Mouse (Mus musculus) testis, adult 2 months (tissue): ENCODE measurements around the gene Pcdh7. TPM values are rescaled to one million over a fixed set of nuclear protein-coding genes. Genes with fewer than 3 reads are reported as not detected.
A peak's percentile ranks its signal among the peaks of the same experiment; 100 is the strongest.

Experiments
- H3K27ac ChIP-seq: fragments of 200-500 bp; 2 replicates; pipeline ENCODE4 v1.5.1; 2012; ENCODE audit warnings: low read depth, low read length; ENCODE audit not compliant: control insufficient read depth, insufficient read depth
- H3K27me3 ChIP-seq: fragments of 200-500 bp; 2 replicates; pipeline ENCODE4 v1.6.1; 2012; ENCODE audit warnings: mild to moderate bottlenecking, low read length, moderate library complexity; ENCODE audit not compliant: control insufficient read depth, insufficient read depth
- H3K36me3 ChIP-seq: fragments of 200-500 bp; 2 replicates; pipeline ENCODE4 v1.6.1; 2012; ENCODE audit warnings: mild to moderate bottlenecking, low read length; ENCODE audit not compliant: control insufficient read depth, insufficient read depth
- H3K4me1 ChIP-seq: fragments of 200-500 bp; 2 replicates; pipeline ENCODE4 v1.6.1; 2012; ENCODE audit warnings: low read length; ENCODE audit not compliant: control insufficient read depth, insufficient read depth
- H3K4me3 ChIP-seq: fragments of 200-500 bp; 2 replicates; pipeline ENCODE4 v1.5.1; 2012; ENCODE audit warnings: low read depth, mild to moderate bottlenecking, low read length, moderate library complexity, mixed read lengths; ENCODE audit not compliant: control insufficient read depth
- CTCF ChIP-seq: fragments of 200-500 bp; IDR thresholded peaks from 2 replicates; pipeline ENCODE4 v1.5.1; 2012; ENCODE audit warnings: low read depth, mild to moderate bottlenecking, inconsistent platforms, low read length, moderate library complexity; ENCODE audit not compliant: control insufficient read depth, insufficient read depth, insufficient replicate concordance
- POLR2A ChIP-seq: fragments of 200-500 bp; IDR thresholded peaks from 2 replicates; pipeline ENCODE4 v1.6.1; 2012; ENCODE audit warnings: low read depth, mild to moderate bottlenecking, inconsistent platforms, low read length, moderate library complexity; ENCODE audit not compliant: control insufficient read depth
- polyA plus RNA-seq: library from polyadenylated mRNA; depleted of rRNA; stranded (reverse); fragments of >200 nt; gene quantifications from 2 replicates; pipeline ENCODE4 v1.2.3, GENCODE M21; 2012

Pcdh7 gene
- polyA plus RNA-seq, 1 experiment, result 0.58 TPM

GRCm38 (mm10) chr5:57716421-57717237 is 1.1 kb upstream of the Pcdh7 start:
- Histone ChIP-seq H3K36me3 (no peaks in the 10 kb centered on the region), H3K4me1 (peaks cover 45% of the 10 kb centered on the region), H3K4me3 (peak overlapping the region; percentile 73), H3K27me3 (peaks cover 20% of the 10 kb centered on the region), H3K27ac (peak overlapping the region; percentile 31; the same call in 1 of the 2 replicates)
- TF ChIP-seq CTCF, result no peak
- TF ChIP-seq POLR2A, result no peak

- Histone ChIP-seq H3K36me3 (no peaks in the 10 kb centered on the region), H3K4me3 (peak overlapping the region; percentile 73), H3K4me1 (peaks cover 45% of the 10 kb centered on the region), H3K27me3 (peaks cover 20% of the 10 kb centered on the region), H3K27ac (peak overlapping the region; percentile 31; the same call in 1 of the 2 replicates)
- TF ChIP-seq CTCF (no peak), POLR2A (no peak)
Observed at GRCm38 (mm10) chr5:57717238-57717905, 395 bp upstream of the Pcdh7 start.

- no peak for TF ChIP-seq POLR2A
- TF ChIP-seq CTCF, result no peak
- H3K4me3 ChIP-seq, result peak overlapping the region; percentile 73
- peaks cover 45% of the 10 kb centered on the region for H3K4me1 ChIP-seq
- H3K36me3 ChIP-seq, result no peaks in the 10 kb centered on the region
- H3K27me3 ChIP-seq, result peaks cover 20% of the 10 kb centered on the region
- H3K27ac ChIP-seq, result no peak overlapping the region
Observed at GRCm38 (mm10) chr5:57718876-57719593, 1.3 kb downstream of the Pcdh7 start.

- TF ChIP-seq CTCF (no peak), POLR2A (no peak)
- H3K27ac ChIP-seq, result no peak overlapping the region
Observed at GRCm38 (mm10) chr5:57719594-57720185, 1.9 kb downstream of the Pcdh7 start.

GRCm38 (mm10) chr5:57720206-57720880 is 2.6 kb downstream of the Pcdh7 start:
- H3K27ac ChIP-seq, result no peak overlapping the region
- H3K4me3 ChIP-seq, result peak overlapping the region; percentile 73
- no peaks in the 10 kb centered on the region for H3K36me3 ChIP-seq
- TF ChIP-seq POLR2A (no peak), CTCF (no peak)
- H3K4me1 ChIP-seq, result peaks cover 37% of the 10 kb centered on the region
- H3K27me3 ChIP-seq, result peaks cover 18% of the 10 kb centered on the region

More at GRCm38 (mm10) chr5:57719594-57720185, 1.9 kb downstream of the Pcdh7 start:
- H3K36me3 ChIP-seq, result no peaks in the 10 kb centered on the region
- H3K4me3 ChIP-seq, result peak overlapping the region; percentile 73
- peaks cover 18% of the 10 kb centered on the region for H3K27me3 ChIP-seq
- peaks cover 42% of the 10 kb centered on the region for H3K4me1 ChIP-seq

- Histone ChIP-seq H3K27me3 (peaks cover 18% of the 10 kb centered on the region), H3K4me3 (no peak overlapping the region), H3K27ac (no peak overlapping the region), H3K4me1 (peaks cover 34% of the 10 kb centered on the region), H3K36me3 (no peaks in the 10 kb centered on the region)
- TF ChIP-seq CTCF (no peak), POLR2A (no peak)
Observed at GRCm38 (mm10) chr5:57721148-57721712, 3.5 kb downstream of the Pcdh7 start.

GRCm38 (mm10) chr5:57721927-57722326 is 4.2 kb downstream of the Pcdh7 start:
- Histone ChIP-seq H3K4me3 (no peak overlapping the region), H3K27me3 (peaks cover 15% of the 10 kb centered on the region), H3K4me1 (peaks cover 32% of the 10 kb centered on the region), H3K36me3 (no peaks in the 10 kb centered on the region), H3K27ac (no peak overlapping the region)
- TF ChIP-seq POLR2A (no peak), CTCF (no peak)
